Mouse (Mus musculus) neural tube, embryonic 13.5 days (tissue): ENCODE measurements around the gene Gm340. TPM values are rescaled to one million over a fixed set of nuclear protein-coding genes. Genes with fewer than 3 reads are reported as not detected.

Experiments used
- ATAC-seq: fragments of 200-750 bp; cut with Nextera tagmentation; 2 replicates; pipeline ENCODE4 v1.8.0; 2017; ENCODE audit warnings: low read depth, mild to moderate bottlenecking, moderate TSS enrichment, moderate library complexity
- H3K27ac ChIP-seq: fragments of 300-500 bp; sonication (generic); replicated peaks from 2 replicates; pipeline ENCODE4 v1.5.1; 2015; ENCODE audit warnings: moderate library complexity, mild to moderate bottlenecking, inconsistent platforms
- H3K27me3 ChIP-seq: fragments of 300-500 bp; sonication (generic); 2 replicates; pipeline ENCODE4 v1.6.1; 2015; ENCODE audit warnings: mild to moderate bottlenecking, inconsistent platforms
- H3K36me3 ChIP-seq: fragments of 300-500 bp; sonication (generic); 2 replicates; pipeline ENCODE4 v1.6.1; 2015; ENCODE audit warnings: mild to moderate bottlenecking, inconsistent platforms
- H3K4me1 ChIP-seq: fragments of 300-500 bp; sonication (generic); replicated peaks from 2 replicates; pipeline ENCODE4 v1.6.1; 2015; ENCODE audit warnings: inconsistent platforms
- H3K4me2 ChIP-seq: fragments of 300-500 bp; sonication (generic); 2 replicates; pipeline ENCODE4 v1.6.1; 2015; ENCODE audit warnings: inconsistent platforms, mild to moderate bottlenecking, moderate library complexity
- H3K4me3 ChIP-seq: fragments of 300-500 bp; sonication (generic); 2 replicates; pipeline ENCODE4 v1.5.1; 2015; ENCODE audit warnings: mild to moderate bottlenecking, inconsistent platforms
- H3K9ac ChIP-seq: fragments of 300-500 bp; sonication (generic); 2 replicates; pipeline ENCODE4 v1.6.1; 2015; ENCODE audit warnings: moderate library complexity, mild to moderate bottlenecking, inconsistent platforms
- H3K9me3 ChIP-seq: fragments of 300-500 bp; sonication (generic); 2 replicates; pipeline ENCODE4 v1.6.1; 2016; ENCODE audit warnings: inconsistent platforms
- WGBS: fragments of 180-500 bp; shearing (Covaris S2); methylation state at CpG from one replicate; pipeline ENCODE4 v1.1.7; 2015; 5-methylcytosine and 5-hydroxymethylcytosine counted together
- polyA plus RNA-seq: library from polyadenylated mRNA; unstranded; fragments of >200 nt; fragmentation: Nextera tagmentation; extraction: Ambion mirVana; gene quantifications from 2 replicates; pipeline ENCODE4 v1.2.1, GENCODE M21; 2015

Gm340 gene
- 1.8 and 2.4 TPM in 2 replicates for polyA plus RNA-seq

- Histone ChIP-seq H3K36me3 (peaks cover 51% of the 10 kb centered on the region), H3K9me3 (no peaks in the 10 kb centered on the region), H3K4me2 (no peak within 1 kb of the TSS), H3K27ac (no peak within 1 kb of the TSS), H3K4me1 (no peaks in the 10 kb centered on the region), H3K27me3 (no peaks in the 10 kb centered on the region), H3K9ac (no peak within 1 kb of the TSS), H3K4me3 (no peak within 1 kb of the TSS)
- no peak for ATAC-seq
- 94% methylated on average over 23 of the region's 23 CpGs for WGBS
Observed at GRCm38 (mm10) chr19:41581706-41582420, at the start of gene Gm340. TSS of gene Gm340 (plus strand) at chr19:41582370.

- 90% methylated on average over 3 of the region's 3 CpGs for WGBS
- H3K4me2 ChIP-seq, result no peak overlapping the region
- no peak overlapping the region for H3K27ac ChIP-seq
- no peaks in the 10 kb centered on the region for H3K4me1 ChIP-seq
- no peak overlapping the region for H3K4me3 ChIP-seq
- H3K9ac ChIP-seq, result no peak overlapping the region
- H3K36me3 ChIP-seq, result no peaks in the 10 kb centered on the region
- H3K27me3 ChIP-seq, result no peaks in the 10 kb centered on the region
- no peaks in the 10 kb centered on the region for H3K9me3 ChIP-seq
- no peak for ATAC-seq
Observed at GRCm38 (mm10) chr19:41534021-41534420, 48.1 kb upstream of the Gm340 start.

- WGBS, result 83% methylated on average over 4 of the region's 4 CpGs
- H3K4me2 ChIP-seq, result no peak overlapping the region
- H3K4me1 ChIP-seq, result no peaks in the 10 kb centered on the region; the same call in 1 of the 2 replicates
- H3K4me3 ChIP-seq, result no peak overlapping the region
- ATAC-seq, result no peak
- no peaks in the 10 kb centered on the region for H3K9me3 ChIP-seq
- H3K27me3 ChIP-seq, result no peaks in the 10 kb centered on the region
- H3K9ac ChIP-seq, result no peak overlapping the region
- H3K36me3 ChIP-seq, result peaks cover 36% of the 10 kb centered on the region
- no peak overlapping the region for H3K27ac ChIP-seq
Observed at GRCm38 (mm10) chr19:41556981-41557380, 25.2 kb upstream of the Gm340 start.

- no peak for ATAC-seq
- Histone ChIP-seq H3K4me1 (no peaks in the 10 kb centered on the region; the same call in 1 of the 2 replicates), H3K4me2 (no peak overlapping the region), H3K36me3 (peaks cover 34% of the 10 kb centered on the region), H3K27ac (no peak overlapping the region), H3K27me3 (no peaks in the 10 kb centered on the region), H3K4me3 (no peak overlapping the region), H3K9me3 (no peaks in the 10 kb centered on the region), H3K9ac (no peak overlapping the region)
- 87% methylated on average over 4 of the region's 4 CpGs for WGBS
Observed at GRCm38 (mm10) chr19:41557491-41557890, 24.7 kb upstream of the Gm340 start.

GRCm38 (mm10) chr19:41558891-41559486 lies 23.2 kb upstream of the Gm340 start:
- 86% methylated on average over 9 of the region's 9 CpGs for WGBS
- Histone ChIP-seq H3K9me3 (no peaks in the 10 kb centered on the region), H3K4me2 (no peak overlapping the region), H3K4me3 (no peak overlapping the region), H3K4me1 (no peaks in the 10 kb centered on the region; the same call in 1 of the 2 replicates), H3K27me3 (no peaks in the 10 kb centered on the region), H3K36me3 (peaks cover 30% of the 10 kb centered on the region), H3K27ac (no peak overlapping the region), H3K9ac (no peak overlapping the region)
- no peak for ATAC-seq

GRCm38 (mm10) chr19:41560856-41561255 lies 21.3 kb upstream of the Gm340 start:
- H3K9ac ChIP-seq, result no peak overlapping the region
- no peak for ATAC-seq
- WGBS, result 94% methylated on average over 3 of the region's 3 CpGs
- H3K4me3 ChIP-seq, result no peak overlapping the region
- no peaks in the 10 kb centered on the region for H3K27me3 ChIP-seq
- no peak overlapping the region for H3K4me2 ChIP-seq
- H3K36me3 ChIP-seq, result peaks cover 25% of the 10 kb centered on the region
- H3K4me1 ChIP-seq, result no peaks in the 10 kb centered on the region; the same call in 1 of the 2 replicates
- H3K9me3 ChIP-seq, result no peaks in the 10 kb centered on the region
- H3K27ac ChIP-seq, result no peak overlapping the region

- H3K4me1 ChIP-seq, result no peaks in the 10 kb centered on the region
- WGBS, result 85% methylated on average over 2 of the region's 2 CpGs
- H3K36me3 ChIP-seq, result no peaks in the 10 kb centered on the region; the same call in 1 of the 2 replicates
- H3K9me3 ChIP-seq, result no peaks in the 10 kb centered on the region
- H3K27me3 ChIP-seq, result no peaks in the 10 kb centered on the region
- H3K9ac ChIP-seq, result no peak overlapping the region
- H3K27ac ChIP-seq, result no peak overlapping the region
- ATAC-seq, result no peak
- H3K4me2 ChIP-seq, result no peak overlapping the region
- H3K4me3 ChIP-seq, result no peak overlapping the region
Observed at GRCm38 (mm10) chr19:41568791-41569190, 13.4 kb upstream of the Gm340 start.

- 93% methylated on average over 2 of the region's 2 CpGs for WGBS
- no peak for ATAC-seq
- no peaks in the 10 kb centered on the region for H3K27me3 ChIP-seq
Observed at GRCm38 (mm10) chr19:41573700-41574099, 8.5 kb upstream of the Gm340 start.

GRCm38 (mm10) chr19:41577576-41577975 lies 4.6 kb upstream of the Gm340 start:
- Histone ChIP-seq H3K9me3 (no peaks in the 10 kb centered on the region), H3K27me3 (no peaks in the 10 kb centered on the region), H3K4me2 (no peak overlapping the region), H3K9ac (no peak overlapping the region), H3K4me1 (no peaks in the 10 kb centered on the region), H3K4me3 (no peak overlapping the region), H3K27ac (no peak overlapping the region), H3K36me3 (peaks cover 13% of the 10 kb centered on the region)
- no peak for ATAC-seq

More at GRCm38 (mm10) chr19:41573700-41574099, 8.5 kb upstream of the Gm340 start:
- Histone ChIP-seq H3K4me2 (no peak overlapping the region), H3K4me1 (no peaks in the 10 kb centered on the region), H3K36me3 (no peaks in the 10 kb centered on the region; the same call in 1 of the 2 replicates), H3K9me3 (no peaks in the 10 kb centered on the region), H3K9ac (no peak overlapping the region), H3K27ac (no peak overlapping the region), H3K4me3 (no peak overlapping the region)

- Histone ChIP-seq H3K4me2 (no peak overlapping the region), H3K4me3 (no peak overlapping the region), H3K36me3 (peaks cover 32% of the 10 kb centered on the region), H3K27ac (no peak overlapping the region), H3K9me3 (no peaks in the 10 kb centered on the region), H3K9ac (no peak overlapping the region), H3K4me1 (no peaks in the 10 kb centered on the region), H3K27me3 (no peaks in the 10 kb centered on the region)
- ATAC-seq, result no peak
- WGBS, result 94% methylated on average over 4 of the region's 4 CpGs
Observed at GRCm38 (mm10) chr19:41579311-41579920, 2.8 kb upstream of the Gm340 start.

GRCm38 (mm10) chr19:41582918-41583514 lies 846 bp downstream of the Gm340 start:
- Histone ChIP-seq H3K4me3 (no peak overlapping the region), H3K4me2 (no peak overlapping the region), H3K9me3 (no peaks in the 10 kb centered on the region), H3K27me3 (no peaks in the 10 kb centered on the region), H3K4me1 (no peaks in the 10 kb centered on the region), H3K36me3 (peaks cover 54% of the 10 kb centered on the region), H3K27ac (no peak overlapping the region), H3K9ac (no peak overlapping the region)
- ATAC-seq, result no peak
- 96% methylated on average over 5 of the region's 5 CpGs for WGBS

- ATAC-seq, result no peak
- 94% methylated on average over 10 of the region's 10 CpGs for WGBS
Observed at GRCm38 (mm10) chr19:41586752-41587151, 4.6 kb downstream of the Gm340 start.

More at GRCm38 (mm10) chr19:41586752-41587151, 4.6 kb downstream of the Gm340 start:
- Histone ChIP-seq H3K4me2 (no peak overlapping the region), H3K4me1 (peaks cover 16% of the 10 kb centered on the region), H3K36me3 (peaks cover 49% of the 10 kb centered on the region), H3K27ac (no peak overlapping the region), H3K9ac (no peak overlapping the region), H3K27me3 (no peaks in the 10 kb centered on the region), H3K9me3 (no peaks in the 10 kb centered on the region), H3K4me3 (no peak overlapping the region)
